Comparison of ENCODE assay signal across 9 mouse cellular contexts in the genomic region with DNA sequence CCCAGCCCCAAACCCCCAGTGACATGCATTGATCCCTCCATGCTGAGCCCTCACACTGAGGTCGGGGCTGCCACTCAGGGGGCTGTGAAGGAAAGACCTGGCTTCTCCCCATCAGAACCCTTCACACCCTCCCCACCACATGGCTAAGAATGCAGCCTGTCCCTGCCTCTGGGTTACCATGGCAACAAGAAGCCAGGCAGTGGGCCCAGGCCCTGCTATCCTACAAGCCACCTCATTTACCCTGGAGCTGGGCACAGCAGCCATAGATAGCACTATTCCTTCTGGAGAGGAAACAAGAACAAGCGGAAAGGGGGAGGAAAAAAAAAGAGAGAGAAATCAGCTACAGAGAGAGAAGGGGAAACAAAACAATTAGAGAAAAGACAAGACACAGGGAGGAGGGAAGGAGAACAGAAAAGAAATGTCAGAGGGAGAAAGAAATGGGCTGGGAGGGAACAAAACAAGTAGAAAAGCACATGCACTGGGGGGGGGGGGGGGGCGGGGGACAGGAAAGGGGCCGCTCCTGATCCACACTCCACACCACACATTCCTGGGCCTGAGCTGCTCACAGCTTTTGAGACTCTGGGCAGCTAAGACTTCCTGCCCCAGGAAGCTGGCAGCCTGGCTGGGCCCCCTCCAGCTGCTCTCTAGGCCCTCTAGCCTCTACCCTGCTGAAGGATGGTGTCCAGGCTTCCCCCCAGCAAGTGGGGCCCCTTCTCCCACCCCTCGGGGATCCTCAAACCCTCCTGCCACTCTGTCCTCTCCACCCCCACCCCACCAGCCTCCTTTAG. TPM values are rescaled to one million over a fixed set of nuclear protein-coding genes. Genes with fewer than 3 reads are reported as not detected.
DNase-seq lines count a peak whose midpoint lies in the region; ATAC-seq lines count a peak whose summit lies in the region.
"Had no signal": no experiment of that assay in that cellular context is flagged by ENCODE, and none has a peak within 500 bp of the region (broad histone marks: within the 10 kb centered on the region; RNA-seq: fewer than 3 reads in every experiment).

No protein-coding gene starts in this region.

- ATAC-seq in intestine, embryonic 14.5 days (replicated peaks; ENCODE audit: low FRiP score, low TSS enrichment, low read depth): peak; percentile 60; the same call in 1 of the 2 replicates
- ATAC-seq in limb, embryonic 15.5 days (ENCODE audit: insufficient number of reproducible peaks, low FRiP score, low TSS enrichment, low read depth): peak; percentile 77
- peak; percentile 90 for ATAC-seq in neural tube, embryonic 15.5 days (ENCODE audit: low FRiP score)

- 0 out of 2 replicates have a peak overlapping the region, but pooled peaks have one; percentile 5 for H3K9ac ChIP-seq in intestine, embryonic 14.5 days (ENCODE audit: low read length)
- H3K9ac ChIP-seq in limb, embryonic 15.5 days: no peak overlapping the region
- H3K9ac ChIP-seq in neural tube, embryonic 15.5 days (replicated peaks): 0 out of 2 replicates have a peak overlapping the region, but pooled peaks have one; percentile 12

- H3K4me3 ChIP-seq in intestine, embryonic 14.5 days (ENCODE audit: low read depth, low read length): no peak overlapping the region
- no peak overlapping the region for H3K4me3 ChIP-seq in limb, embryonic 15.5 days
- H3K4me3 ChIP-seq in neural tube, embryonic 15.5 days (replicated peaks): no peak overlapping the region

- H3K27me3 ChIP-seq in intestine, embryonic 14.5 days (replicated peaks; ENCODE audit: control insufficient read depth, insufficient read depth, low read length): no peaks in the 10 kb centered on the region
- H3K27me3 ChIP-seq in limb, embryonic 15.5 days: no peaks in the 10 kb centered on the region
- no peaks in the 10 kb centered on the region for H3K27me3 ChIP-seq in neural tube, embryonic 15.5 days (replicated peaks)

- H3K27ac ChIP-seq in intestine, embryonic 14.5 days (ENCODE audit: low read depth): peak overlapping the region; percentile 86
- peak overlapping the region; percentile 92 for H3K27ac ChIP-seq in limb, embryonic 15.5 days
- H3K27ac ChIP-seq in neural tube, embryonic 15.5 days (replicated peaks): peak overlapping the region; percentile 84

- no peaks in the 10 kb centered on the region for H3K36me3 ChIP-seq in intestine, embryonic 14.5 days (ENCODE audit: control insufficient read depth, insufficient read depth, low read length)
- H3K36me3 ChIP-seq in limb, embryonic 15.5 days: no peaks in the 10 kb centered on the region
- H3K36me3 ChIP-seq in neural tube, embryonic 15.5 days: no peaks in the 10 kb centered on the region
- H3K36me3 ChIP-seq: G1E had no signal

- no peak overlapping the region for H3K4me2 ChIP-seq in intestine, embryonic 14.5 days (ENCODE audit: low read length)
- no peak overlapping the region for H3K4me2 ChIP-seq in limb, embryonic 15.5 days
- H3K4me2 ChIP-seq in neural tube, embryonic 15.5 days: no peak overlapping the region

- H3K9me3 ChIP-seq in intestine, embryonic 14.5 days (ENCODE audit: control insufficient read depth, low read length): no peaks in the 10 kb centered on the region
- H3K9me3 ChIP-seq in limb, embryonic 15.5 days: no peaks in the 10 kb centered on the region
- H3K9me3 ChIP-seq in neural tube, embryonic 15.5 days (replicated peaks): no peaks in the 10 kb centered on the region
- H3K9me3 ChIP-seq: G1E had no signal

- intact Hi-C loops in heart, postnatal 36 days (cut with DNase I): no loop called here

- DNase-seq in heart, adult 11 months: peak; percentile 96
- no peak for DNase-seq in heart, postnatal 36 days
- DNase-seq in cerebellum, adult 9-11 months: peak; percentile 41
- peak; percentile 79 to 89 for DNase-seq in frontal cortex, postnatal 10 days (ENCODE audit: low spot score in 2 of 2)
- DNase-seq in intestine, embryonic 14.5 days (ENCODE audit: low spot score): peak; percentile 64
- DNase-seq in thymus, postnatal 10 days (ENCODE audit: low spot score in 2 of 2): no peak

- H3K4me1 ChIP-seq in intestine, embryonic 14.5 days (replicated peaks; ENCODE audit: control insufficient read depth, insufficient read depth, low read length): peaks cover 30% of the 10 kb centered on the region
- peaks cover 72% of the 10 kb centered on the region for H3K4me1 ChIP-seq in limb, embryonic 15.5 days
- H3K4me1 ChIP-seq in neural tube, embryonic 15.5 days: peaks cover 42% of the 10 kb centered on the region

- WGBS in intestine, embryonic 14.5 days: 21% methylated on average over 3 of the region's 5 CpGs
- WGBS in limb, embryonic 15.5 days: 10% methylated on average over 3 of the region's 5 CpGs
- WGBS in neural tube, embryonic 15.5 days: 9% methylated on average over 4 of the region's 5 CpGs

RNA-seq across cellular contexts. Expression of a gene that starts 18.9 kb away (rescaled TPM):
- total RNA-seq in heart, postnatal 36 days (2021): 10 to 100 TPM; 34.3 to 39.8 TPM
- 5.9 and 7.3 TPM in 2 replicates for polyA plus RNA-seq in intestine, embryonic 14.5 days (2014; fragmentation: Nextera tagmentation; extraction: Ambion mirVana)
- 4.0 and 4.8 TPM in 2 replicates for polyA plus RNA-seq in limb, embryonic 15.5 days (2015; fragmentation: Nextera tagmentation; extraction: Ambion mirVana)
- 2.4 and 3.1 TPM in 2 replicates for polyA plus RNA-seq in neural tube, embryonic 15.5 days (2015; fragmentation: Nextera tagmentation; extraction: Ambion mirVana)

RNA-seq across cellular contexts. Expression of a gene that starts 52.3 kb away (rescaled TPM):
- under 1 TPM; 0.27 to 0.86 TPM for total RNA-seq in heart, postnatal 36 days (2021)
- polyA plus RNA-seq in intestine, embryonic 14.5 days (2014; fragmentation: Nextera tagmentation; extraction: Ambion mirVana): 0.69 and 0.87 TPM in 2 replicates
- 0.57 and 0.65 TPM in 2 replicates for polyA plus RNA-seq in limb, embryonic 15.5 days (2015; fragmentation: Nextera tagmentation; extraction: Ambion mirVana)
- polyA plus RNA-seq in neural tube, embryonic 15.5 days (2015; fragmentation: Nextera tagmentation; extraction: Ambion mirVana): 0.10 TPM in 1 of 2 replicates, not detected in the other
- total RNA-seq: G1E had no signal
- polyA plus RNA-seq: G1E had no signal

RNA-seq across cellular contexts. Expression of a gene that starts 55.2 kb away (rescaled TPM):
- under 1 TPM; 0.08 to 0.27 TPM for total RNA-seq in heart, postnatal 36 days (2021)
- 0.15 and 0.34 TPM in 2 replicates for polyA plus RNA-seq in intestine, embryonic 14.5 days (2014; fragmentation: Nextera tagmentation; extraction: Ambion mirVana)
- polyA plus RNA-seq in limb, embryonic 15.5 days (2015; fragmentation: Nextera tagmentation; extraction: Ambion mirVana): 0.15 and 0.29 TPM in 2 replicates
- polyA plus RNA-seq in neural tube, embryonic 15.5 days (2015; fragmentation: Nextera tagmentation; extraction: Ambion mirVana): 0.33 and 0.38 TPM in 2 replicates
- polyA plus RNA-seq: G1E had no signal

Comparison
In these comparisons a context has a peak if more than half of its experiments do, and no peak if none do; other contexts are left out.
1. DNase-seq: peak in heart, adult 11 months (single experiment), cerebellum, adult 9-11 months (single experiment), frontal cortex, postnatal 10 days (2 of 2) and intestine, embryonic 14.5 days (single experiment); none in heart, postnatal 36 days (0 of 2) and thymus, postnatal 10 days (0 of 2).
2. Peak in every context shown above with its lines, with median percentiles within 50 percentile points of each other: ATAC-seq and H3K27ac ChIP-seq.